Mouse (Mus musculus) urinary bladder, adult 2 months (tissue): ENCODE measurements around the gene Cux2. TPM values are rescaled to one million over a fixed set of nuclear protein-coding genes. Genes with fewer than 3 reads are reported as not detected.

Experiments
- DNase-seq: peaks from one replicate; pipeline ENCODE4 v3.0.0; 2022; ENCODE audit warnings: low spot score
- polyA plus RNA-seq: library from polyadenylated mRNA; depleted of rRNA; stranded (reverse); fragments of >200 nt; gene quantifications from 2 replicates; pipeline ENCODE4 v1.2.3, GENCODE M21; 2012

The Cux2 gene
- polyA plus RNA-seq, 1 experiment = 4.7 TPM

- no peak for DNase-seq
Measured at GRCm38 (mm10) chr5:121837441-121838340, 212.2 kb downstream of the Cux2 start, which contains the start of gene Sh2b3. Gene Sh2b3, minus strand, starts transcription at chr5:121837646.

DNA sequence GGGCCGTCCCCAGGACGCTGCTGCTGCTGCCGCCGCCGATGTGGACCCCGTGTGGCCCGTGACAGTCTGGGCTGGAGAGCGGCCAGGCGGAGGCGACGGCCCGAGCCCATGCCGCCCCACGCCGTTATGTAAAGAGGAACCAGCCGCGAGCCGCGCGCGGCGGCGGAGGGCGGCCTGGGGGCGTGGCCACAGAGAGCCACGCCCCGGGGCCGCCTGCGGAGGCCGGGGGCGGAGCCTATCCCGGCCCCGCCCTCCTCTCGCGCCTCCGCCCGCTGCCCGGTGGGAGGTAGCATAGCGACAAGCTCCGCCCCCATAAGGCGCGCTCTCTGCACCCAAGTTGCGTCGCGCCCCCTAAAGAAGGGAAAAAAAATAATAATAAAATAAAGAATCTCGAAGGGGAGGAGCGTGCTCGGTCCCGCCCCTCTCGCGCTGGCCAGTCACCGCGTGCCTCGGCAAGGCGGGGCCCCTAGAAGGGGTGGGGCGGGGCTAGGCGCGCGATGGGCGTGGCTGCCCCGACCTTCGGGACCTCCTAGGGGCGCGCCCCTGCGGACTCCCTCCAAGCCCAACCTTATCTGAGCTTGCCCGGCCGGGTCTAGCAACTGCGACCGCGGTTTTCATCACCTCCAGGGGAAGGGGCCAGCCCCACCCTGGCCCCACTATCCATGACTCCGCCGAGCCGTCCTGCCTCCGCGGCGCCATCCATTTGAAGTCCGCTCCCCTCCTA is 213.0 kb downstream of the Cux2 start:
- peak; percentile 85 for DNase-seq

DNA sequence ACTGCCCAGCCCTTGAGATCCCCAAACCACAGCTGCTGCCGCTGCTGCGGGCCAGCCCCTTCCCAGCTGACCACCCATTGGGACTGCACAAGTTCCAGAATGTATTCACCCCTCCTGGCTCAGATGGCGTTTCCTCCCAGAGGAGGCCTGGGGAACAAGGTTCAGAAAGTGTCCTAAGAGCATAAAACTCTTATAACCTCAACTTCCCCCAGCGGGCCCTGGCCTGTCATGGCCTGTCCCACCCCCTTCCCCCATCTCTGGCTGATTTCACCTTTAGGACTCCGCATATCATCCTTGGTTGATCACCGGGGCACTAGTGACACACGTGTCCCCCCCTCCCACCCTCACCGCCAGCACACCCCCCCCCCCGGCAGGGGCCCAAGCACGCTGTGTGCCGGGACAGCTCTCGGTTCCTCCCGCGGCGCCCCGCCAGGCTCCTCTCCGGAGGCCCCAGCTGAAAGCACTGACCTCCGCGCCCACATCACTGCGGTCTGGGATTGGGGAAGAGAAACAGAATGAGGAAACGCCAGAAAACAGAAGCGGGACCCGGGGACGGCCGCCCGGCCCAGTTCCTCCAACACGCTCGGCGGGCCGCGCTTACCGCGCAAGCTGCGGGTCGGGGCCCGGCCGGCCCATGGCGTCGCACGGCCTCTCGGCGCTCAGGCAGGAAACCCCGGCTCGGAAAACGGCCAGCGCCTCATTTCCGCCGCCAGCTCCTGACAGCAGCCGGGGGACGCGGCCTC is 213.8 kb downstream of the Cux2 start:
- DNase-seq = no peak

DNA sequence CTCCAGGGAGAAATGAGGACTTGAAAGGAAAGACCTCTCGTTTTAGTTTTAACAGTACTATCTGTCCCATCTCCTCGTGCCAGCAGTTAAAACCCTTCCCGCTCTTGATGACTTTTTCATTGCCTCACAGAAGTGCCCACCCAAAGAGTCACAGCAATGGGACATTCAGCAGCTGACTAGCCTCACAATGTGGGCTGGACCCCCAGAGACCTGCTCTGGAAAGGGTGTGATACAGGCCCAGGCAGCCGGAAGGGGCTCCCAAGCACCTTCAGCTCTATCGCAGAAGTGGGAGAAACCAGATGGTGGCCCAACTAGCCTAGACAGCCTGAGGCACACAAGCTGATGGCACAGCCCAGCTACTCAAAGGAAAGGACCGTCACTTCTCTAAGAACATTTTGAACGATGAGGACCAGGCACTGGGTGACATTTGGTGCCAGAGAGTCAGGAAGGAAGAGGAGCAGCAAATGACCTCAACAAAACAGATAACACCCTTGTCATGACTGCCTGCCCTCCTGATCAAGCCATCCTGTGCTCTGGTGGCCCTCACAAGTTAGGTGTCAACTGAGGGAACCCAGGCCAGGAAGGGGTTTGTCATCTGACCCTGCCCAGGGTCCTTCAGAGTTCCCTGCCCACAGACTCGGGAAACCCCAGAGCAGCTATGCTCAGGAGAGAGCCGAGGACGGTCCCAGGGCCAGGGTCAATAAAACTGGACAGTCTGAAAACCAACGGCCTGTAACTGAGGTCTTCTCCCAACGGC is 214.7 kb downstream of the Cux2 start:
- no peak for DNase-seq

DNA sequence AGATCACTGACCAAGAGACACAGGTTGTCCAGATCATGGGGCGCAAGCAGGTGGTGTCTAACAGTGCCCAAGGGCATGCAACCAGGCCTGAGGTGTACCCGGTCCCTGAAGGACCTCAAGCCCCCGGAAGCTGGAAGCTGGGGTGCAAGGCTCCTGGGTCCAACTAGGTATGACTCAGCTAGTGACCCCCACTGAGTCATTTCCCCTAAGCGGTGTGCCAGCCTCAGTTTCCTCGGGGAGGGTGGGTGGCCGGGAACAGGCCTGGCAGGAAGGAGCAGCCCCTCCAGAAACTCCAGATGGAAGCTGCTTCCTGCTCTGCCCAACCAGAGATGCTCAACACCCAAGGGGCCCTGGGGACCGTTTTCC is 215.7 kb downstream of the Cux2 start:
- DNase-seq = no peak

GRCm38 (mm10) chr5:121833572-121834240 is 216.2 kb downstream of the Cux2 start:
- DNase-seq = no peak

GRCm38 (mm10) chr5:121833159-121833558 is 216.7 kb downstream of the Cux2 start:
- DNase-seq = no peak

DNA sequence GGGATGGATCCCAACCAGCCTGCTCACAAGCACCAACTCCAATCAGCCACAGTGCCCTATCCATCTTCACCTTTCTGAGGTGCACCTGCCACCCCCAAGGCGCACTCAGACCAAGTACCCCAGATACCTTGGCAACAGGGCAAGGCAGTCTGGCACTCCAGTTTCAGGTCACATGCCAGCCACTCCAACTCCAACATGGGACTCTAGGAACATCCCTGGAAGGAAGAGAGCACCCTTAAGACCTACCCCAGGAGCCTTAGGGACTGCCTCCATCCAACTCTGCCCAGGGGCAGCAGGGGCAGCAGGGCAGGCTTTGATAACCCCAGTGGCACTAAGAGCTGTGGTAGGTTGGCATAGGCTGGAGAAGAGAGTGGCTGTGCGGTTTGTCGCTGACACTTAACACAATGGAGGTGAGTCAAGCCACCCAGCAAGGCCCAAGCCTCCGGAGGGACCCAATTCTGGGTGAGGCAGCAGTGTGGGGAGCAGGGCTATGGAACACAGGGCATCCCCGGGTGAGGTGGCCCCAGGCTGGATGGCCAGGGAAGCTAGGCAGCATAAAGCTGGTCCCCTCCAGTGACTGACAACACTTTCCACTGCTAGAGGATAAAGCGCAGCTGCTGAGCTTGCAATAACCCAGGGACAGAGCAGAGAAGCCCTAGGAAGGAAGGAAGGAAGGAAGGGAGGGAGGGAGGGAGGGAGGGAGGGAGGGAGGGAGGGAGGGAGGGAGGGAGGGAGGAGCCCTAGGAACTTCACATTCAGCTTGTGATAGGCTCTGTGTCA is 217.3 kb downstream of the Cux2 start:
- no peak for DNase-seq

DNA sequence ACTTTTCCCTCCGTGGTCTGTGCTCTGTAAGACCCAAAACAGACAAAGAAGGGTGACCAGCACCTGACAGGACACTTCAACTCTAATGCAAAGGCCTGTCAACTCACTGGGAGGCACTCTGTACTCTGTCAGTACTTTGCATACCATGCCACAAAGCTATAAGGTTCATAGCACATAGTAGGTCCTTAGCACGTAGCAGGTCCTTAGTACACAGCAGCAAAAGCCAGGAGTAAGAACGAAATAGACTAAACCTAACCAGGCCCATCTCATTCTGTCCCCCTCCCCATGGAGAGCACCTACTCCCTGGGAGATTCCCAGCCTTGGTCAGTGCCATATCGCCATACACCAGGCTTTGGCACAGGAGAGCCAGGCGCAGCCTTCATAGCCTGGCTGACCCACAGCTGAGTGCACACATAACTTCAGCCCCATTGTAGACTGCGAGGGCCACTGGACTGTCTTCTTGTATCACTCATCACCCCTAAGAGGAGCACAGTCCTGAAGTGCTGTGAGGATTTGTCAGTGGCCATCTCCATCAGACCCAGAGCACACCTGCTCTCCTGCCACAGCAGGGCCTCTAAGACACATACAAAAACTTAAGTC is 218.8 kb downstream of the Cux2 start:
- DNase-seq = no peak

DNA sequence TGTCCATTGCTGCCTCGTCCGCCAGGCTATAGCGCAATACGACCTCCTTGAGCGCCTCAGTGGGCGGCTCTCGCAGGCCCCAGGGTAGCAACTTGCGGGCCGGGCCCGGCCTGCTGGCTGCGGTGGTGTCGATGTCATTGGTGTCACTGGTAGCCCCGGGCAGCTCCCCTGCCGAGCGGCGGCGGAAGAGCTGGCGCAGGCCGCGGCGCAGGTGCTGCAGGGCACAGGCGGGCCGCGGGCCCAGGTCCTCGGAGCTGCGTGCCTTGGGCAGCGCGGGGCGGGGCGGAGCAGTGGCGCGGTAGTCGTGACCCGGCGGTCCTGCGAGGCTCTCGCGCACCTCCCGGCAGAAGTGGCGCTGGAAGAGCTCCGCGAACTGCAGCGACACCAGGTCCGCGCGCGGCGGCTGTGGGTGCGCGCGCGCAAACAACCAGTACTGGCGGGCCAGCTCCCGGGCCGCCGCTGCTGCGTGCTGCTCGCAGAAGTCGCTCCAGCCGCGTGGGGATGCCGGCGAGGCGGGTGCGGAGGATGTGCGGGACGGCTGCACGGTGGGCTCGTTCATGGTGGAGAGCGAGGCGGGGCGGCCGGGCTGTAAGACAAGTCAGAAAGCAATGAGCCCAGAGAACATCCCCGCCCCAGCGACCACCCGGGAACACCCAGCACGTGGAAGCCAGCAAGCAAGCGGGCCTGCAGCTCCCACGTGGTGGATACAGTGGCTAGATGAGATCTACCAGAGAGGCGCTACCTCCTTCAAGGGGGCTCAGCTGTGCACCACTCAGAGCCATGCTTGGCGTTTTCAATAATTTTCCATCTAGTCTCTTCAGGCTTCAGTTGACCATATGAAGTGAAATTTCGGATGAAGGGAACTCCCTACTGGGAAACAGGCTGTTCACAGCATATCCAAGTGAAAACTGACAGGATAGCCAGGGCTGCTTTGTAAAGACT is 221.1 kb downstream of the Cux2 start:
- no peak for DNase-seq

- DNase-seq = no peak
Measured at GRCm38 (mm10) chr5:121827876-121828275, 222.0 kb downstream of the Cux2 start.

GRCm38 (mm10) chr5:121825606-121826005 is 224.3 kb downstream of the Cux2 start:
- no peak for DNase-seq

- no peak for DNase-seq
Measured at GRCm38 (mm10) chr5:121824121-121824520, 225.8 kb downstream of the Cux2 start.

GRCm38 (mm10) chr5:121823668-121824067 is 226.2 kb downstream of the Cux2 start:
- no peak for DNase-seq

- DNase-seq = no peak
Measured at GRCm38 (mm10) chr5:121822786-121823505, 227.0 kb downstream of the Cux2 start.

GRCm38 (mm10) chr5:121821552-121821951 is 228.3 kb downstream of the Cux2 start:
- DNase-seq = no peak

GRCm38 (mm10) chr5:121821116-121821515 is 228.8 kb downstream of the Cux2 start:
- DNase-seq = no peak

DNA sequence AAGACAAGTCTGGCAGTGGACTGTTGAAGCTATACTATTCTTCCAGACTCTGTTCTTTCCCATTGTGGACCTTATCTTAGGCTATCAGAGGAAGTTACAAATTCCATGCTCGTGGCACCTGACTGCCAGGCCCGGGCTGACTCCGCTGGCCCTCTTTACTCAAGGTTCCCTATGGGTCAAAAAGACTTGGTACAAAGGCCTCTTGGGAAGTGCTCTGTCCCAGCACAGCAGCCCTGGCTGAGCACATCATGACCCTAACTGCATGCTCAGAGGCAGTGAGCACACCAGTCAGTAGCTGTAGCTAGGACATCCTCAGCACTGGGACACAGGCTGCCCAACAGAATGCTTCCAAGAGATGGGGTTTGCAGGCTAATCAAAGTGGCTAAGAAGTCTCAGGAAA is 229.2 kb downstream of the Cux2 start:
- no peak for DNase-seq
